Mouse (Mus musculus) testis, adult 2 months (tissue): Measurements from ENCODE around the gene Mical3. TPM values are rescaled to one million over a fixed set of nuclear protein-coding genes. Genes with fewer than 3 reads are reported as not detected.
"Not testable (repeated sequence)": the region's sequence is repeated elsewhere in the genome, so short reads cannot be mapped to it uniquely, and the experiment has no call there.

ENCODE experiments used
- H3K27ac ChIP-seq: fragments of 200-500 bp; 2 replicates; pipeline ENCODE4 v1.5.1; 2012; ENCODE audit warnings: low read depth, low read length; ENCODE audit not compliant: control insufficient read depth, insufficient read depth
- H3K27me3 ChIP-seq: fragments of 200-500 bp; 2 replicates; pipeline ENCODE4 v1.6.1; 2012; ENCODE audit warnings: mild to moderate bottlenecking, low read length, moderate library complexity; ENCODE audit not compliant: control insufficient read depth, insufficient read depth
- H3K36me3 ChIP-seq: fragments of 200-500 bp; 2 replicates; pipeline ENCODE4 v1.6.1; 2012; ENCODE audit warnings: mild to moderate bottlenecking, low read length; ENCODE audit not compliant: control insufficient read depth, insufficient read depth
- H3K4me1 ChIP-seq: fragments of 200-500 bp; 2 replicates; pipeline ENCODE4 v1.6.1; 2012; ENCODE audit warnings: low read length; ENCODE audit not compliant: control insufficient read depth, insufficient read depth
- H3K4me3 ChIP-seq: fragments of 200-500 bp; 2 replicates; pipeline ENCODE4 v1.5.1; 2012; ENCODE audit warnings: low read depth, mild to moderate bottlenecking, low read length, moderate library complexity, mixed read lengths; ENCODE audit not compliant: control insufficient read depth
- CTCF ChIP-seq: fragments of 200-500 bp; IDR thresholded peaks from 2 replicates; pipeline ENCODE4 v1.5.1; 2012; ENCODE audit warnings: low read depth, mild to moderate bottlenecking, inconsistent platforms, low read length, moderate library complexity; ENCODE audit not compliant: control insufficient read depth, insufficient read depth, insufficient replicate concordance
- POLR2A ChIP-seq: fragments of 200-500 bp; IDR thresholded peaks from 2 replicates; pipeline ENCODE4 v1.6.1; 2012; ENCODE audit warnings: low read depth, mild to moderate bottlenecking, inconsistent platforms, low read length, moderate library complexity; ENCODE audit not compliant: control insufficient read depth
- polyA plus RNA-seq: library from polyadenylated mRNA; depleted of rRNA; stranded (reverse); fragments of >200 nt; gene quantifications from 2 replicates; pipeline ENCODE4 v1.2.3, GENCODE M21; 2012

Mical3 gene
- polyA plus RNA-seq, 1 experiment, result 199 TPM

DNA sequence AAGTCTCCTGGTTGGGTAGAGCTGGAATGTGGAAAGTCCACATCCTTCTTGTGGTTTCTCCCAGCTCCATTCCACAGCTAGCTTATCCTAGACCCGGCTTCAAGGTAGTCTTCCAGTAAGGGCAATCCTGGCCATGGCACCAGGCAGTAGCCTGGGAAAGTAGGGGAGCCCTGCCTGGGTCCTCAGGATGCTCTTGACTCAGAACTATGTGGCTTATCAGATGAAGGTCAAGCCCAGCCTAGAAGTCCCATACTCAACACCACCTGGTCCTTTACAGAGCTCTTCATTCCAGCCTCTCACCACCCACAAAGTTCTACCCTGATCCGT, 215.2 kb downstream of the Mical3 start:
- H3K4me1 ChIP-seq, result peaks cover 16% of the 10 kb centered on the region

DNA sequence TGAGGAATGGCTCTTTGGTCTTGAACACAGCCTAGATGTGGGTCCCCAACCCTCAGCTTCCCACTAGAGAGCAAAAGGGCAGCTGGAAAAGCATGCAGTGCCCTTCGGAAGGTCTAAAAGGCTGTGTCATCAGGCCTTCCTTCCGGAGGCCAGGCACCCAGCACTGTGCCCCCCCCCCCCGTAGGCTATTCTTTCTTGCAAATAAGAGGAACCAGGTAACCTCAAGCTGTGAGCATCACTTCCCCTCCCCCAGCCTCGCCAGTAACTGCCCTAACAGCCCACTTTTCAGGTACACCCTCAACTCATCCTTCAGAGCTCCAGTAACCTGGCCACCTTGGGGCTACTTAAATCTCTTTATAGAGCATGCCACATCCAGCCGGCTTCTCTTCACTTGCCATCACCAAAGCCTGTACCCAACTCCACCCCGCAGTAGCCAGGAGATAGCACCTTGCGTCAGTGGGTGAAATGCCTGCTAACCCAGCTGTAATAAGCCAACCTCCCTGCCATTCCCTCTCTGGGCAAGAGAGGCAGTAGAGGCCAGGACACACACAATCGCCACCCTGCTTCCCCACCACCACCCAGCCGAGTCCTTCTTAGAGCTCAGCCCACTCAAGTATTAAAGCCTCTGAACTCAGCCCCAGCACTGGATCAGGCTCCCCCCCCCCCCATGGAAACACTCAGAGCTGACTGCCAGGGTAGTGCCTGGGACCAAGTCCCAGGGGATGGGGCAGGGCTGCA, 215.7 kb downstream of the Mical3 start:
- Histone ChIP-seq H3K4me1 (peaks cover 16% of the 10 kb centered on the region), H3K27me3 (no peaks in the 10 kb centered on the region), H3K36me3 (no peaks in the 10 kb centered on the region), H3K4me3 (no peak overlapping the region), H3K27ac (no peak overlapping the region)
- TF ChIP-seq CTCF (no peak; the same call in 1 of the 2 replicates), POLR2A (no peak)

More for the DNA sequence above, 215.2 kb downstream of the Mical3 start:
- TF ChIP-seq POLR2A, result no peak
- no peak for TF ChIP-seq CTCF
- no peaks in the 10 kb centered on the region for H3K36me3 ChIP-seq
- H3K27ac ChIP-seq, result no peak overlapping the region
- no peak overlapping the region for H3K4me3 ChIP-seq
- H3K27me3 ChIP-seq, result no peaks in the 10 kb centered on the region

DNA sequence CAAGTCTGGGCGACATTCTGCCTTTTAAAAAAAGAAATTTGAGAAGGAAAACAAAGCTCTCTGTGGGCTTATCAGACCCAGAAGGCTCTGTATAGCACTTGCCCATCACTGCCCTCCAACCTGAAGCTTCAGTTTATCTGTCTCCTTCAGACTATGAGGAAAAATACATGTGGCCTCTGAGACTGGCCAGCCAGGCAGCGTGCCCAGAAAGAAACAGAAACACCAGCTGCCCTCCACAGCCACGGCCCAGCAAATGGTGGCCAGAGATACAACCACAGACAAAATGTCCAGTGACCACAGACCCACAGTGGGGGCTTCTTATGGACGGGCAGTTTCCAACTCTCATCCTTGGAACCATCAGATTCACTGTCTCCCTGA, 216.3 kb downstream of the Mical3 start:
- Histone ChIP-seq H3K27ac (no peak overlapping the region), H3K36me3 (no peaks in the 10 kb centered on the region), H3K4me1 (peaks cover 16% of the 10 kb centered on the region), H3K4me3 (no peak overlapping the region), H3K27me3 (no peaks in the 10 kb centered on the region)
- no peak for TF ChIP-seq POLR2A
- no peak for TF ChIP-seq CTCF

DNA sequence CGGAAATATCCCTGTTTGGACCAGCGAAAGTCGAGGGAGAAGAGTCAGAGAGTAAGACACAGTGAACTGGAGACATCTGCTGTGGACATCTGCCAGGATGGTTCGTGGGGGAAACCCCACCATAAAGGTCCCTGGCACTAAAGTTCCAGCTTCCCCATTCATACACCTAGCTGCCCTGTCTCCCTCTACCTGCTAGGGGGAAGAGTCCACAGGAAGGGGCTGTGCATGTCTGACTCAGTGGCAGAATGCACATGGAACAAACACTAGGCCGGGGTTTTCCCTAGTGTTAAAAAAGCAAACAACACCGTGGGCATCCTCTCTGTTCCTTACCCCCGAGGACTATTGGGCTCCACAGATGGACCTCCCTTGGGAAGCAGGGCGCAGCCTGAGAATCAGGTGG, 217.0 kb downstream of the Mical3 start:
- H3K27me3 ChIP-seq, result no peaks in the 10 kb centered on the region
- no peak overlapping the region for H3K4me3 ChIP-seq
- peaks cover 16% of the 10 kb centered on the region for H3K4me1 ChIP-seq
- no peak overlapping the region for H3K27ac ChIP-seq
- TF ChIP-seq CTCF (no peak), POLR2A (no peak)
- H3K36me3 ChIP-seq, result no peaks in the 10 kb centered on the region

DNA sequence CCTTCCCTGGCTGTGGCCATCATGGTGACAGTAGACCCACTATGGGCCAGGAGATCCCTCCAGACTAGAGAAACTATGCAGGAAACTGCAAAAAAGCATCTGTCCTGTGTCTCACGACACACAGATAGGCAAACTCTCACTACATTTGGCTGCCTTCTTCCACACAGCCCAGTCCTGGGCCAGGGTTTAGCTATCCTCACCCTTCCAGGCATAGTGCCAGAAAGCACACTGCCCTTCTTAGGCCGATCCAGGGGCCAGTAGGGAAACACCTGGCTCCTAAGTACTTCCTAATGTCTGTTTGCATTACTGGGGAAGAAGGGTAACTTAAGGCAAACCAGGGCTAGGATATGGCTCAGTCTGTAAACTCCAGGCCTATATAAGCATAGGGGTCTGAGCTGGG, 217.9 kb downstream of the Mical3 start:
- H3K27me3 ChIP-seq, result no peaks in the 10 kb centered on the region
- TF ChIP-seq CTCF (no peak), POLR2A (no peak)
- H3K4me3 ChIP-seq, result no peak overlapping the region
- no peaks in the 10 kb centered on the region for H3K36me3 ChIP-seq
- no peak overlapping the region for H3K27ac ChIP-seq
- H3K4me1 ChIP-seq, result peaks cover 16% of the 10 kb centered on the region

DNA sequence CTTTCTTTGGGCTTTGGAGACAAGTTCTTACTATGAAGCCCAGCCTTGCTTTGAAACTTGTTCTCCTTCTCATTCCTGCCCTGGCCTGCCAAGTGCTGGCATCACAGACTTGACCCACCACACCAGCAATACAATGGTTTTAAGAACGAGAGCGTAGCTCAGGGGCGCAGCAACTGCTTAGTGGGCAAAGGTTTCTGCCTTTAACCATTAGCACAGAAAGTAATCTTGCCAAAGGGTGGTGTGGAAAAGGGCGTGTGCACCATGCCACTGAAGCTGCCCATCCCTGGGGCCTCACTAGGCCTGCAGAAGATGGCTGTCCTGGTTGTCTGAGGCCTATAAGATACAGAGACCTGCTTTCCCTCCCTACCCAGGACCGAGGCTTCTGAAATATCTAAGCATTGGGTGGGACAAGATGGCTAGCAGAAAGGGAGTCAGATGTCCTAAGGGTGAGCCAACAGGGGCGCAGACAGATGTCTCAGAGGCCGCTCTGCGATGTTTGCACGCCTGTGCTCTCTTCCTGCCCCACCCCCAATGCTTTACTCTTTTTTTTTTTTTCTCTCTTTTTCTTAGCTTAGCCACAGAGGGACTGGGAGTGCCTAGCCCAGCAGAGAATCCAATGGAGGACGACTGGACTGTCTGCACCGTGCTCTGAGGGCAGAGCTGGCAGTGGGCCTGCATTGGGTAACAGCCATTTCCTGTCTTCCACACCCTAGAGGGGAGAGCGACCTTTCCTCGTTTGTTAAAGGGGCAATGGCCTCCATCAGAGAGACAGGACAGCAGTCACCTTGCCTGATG, 219.4 kb downstream of the Mical3 start:
- TF ChIP-seq CTCF (no peak), POLR2A (no peak)
- H3K4me3 ChIP-seq, result no peak overlapping the region
- H3K27ac ChIP-seq, result no peak overlapping the region
- no peaks in the 10 kb centered on the region for H3K27me3 ChIP-seq
- H3K4me1 ChIP-seq, result peaks cover 14% of the 10 kb centered on the region
- no peaks in the 10 kb centered on the region for H3K36me3 ChIP-seq

DNA sequence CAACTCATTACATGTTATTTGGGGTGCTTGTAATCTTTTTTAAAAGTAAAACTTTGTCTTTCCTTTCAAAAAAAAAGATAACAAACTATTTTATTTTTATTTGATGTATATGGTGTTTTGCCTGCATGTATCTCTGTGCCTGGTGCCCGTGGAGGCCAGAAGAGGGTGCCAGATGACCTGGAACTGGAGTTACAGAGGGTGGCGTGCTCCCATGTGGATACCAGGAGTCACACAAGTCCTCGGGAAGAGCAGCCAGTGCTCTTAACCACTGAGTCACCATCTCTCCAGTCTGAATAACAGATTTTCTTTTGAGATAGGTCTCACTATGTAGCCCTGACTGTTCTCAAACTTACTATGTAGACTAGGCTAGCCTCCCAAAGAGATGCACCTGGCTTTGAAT, 221.3 kb downstream of the Mical3 start:
- Histone ChIP-seq H3K27ac (no peak overlapping the region), H3K4me3 (no peak overlapping the region), H3K27me3 (no peaks in the 10 kb centered on the region), H3K4me1 (peaks cover under 1% of the 10 kb centered on the region), H3K36me3 (no peaks in the 10 kb centered on the region)
- TF ChIP-seq CTCF (no peak), POLR2A (no peak)

DNA sequence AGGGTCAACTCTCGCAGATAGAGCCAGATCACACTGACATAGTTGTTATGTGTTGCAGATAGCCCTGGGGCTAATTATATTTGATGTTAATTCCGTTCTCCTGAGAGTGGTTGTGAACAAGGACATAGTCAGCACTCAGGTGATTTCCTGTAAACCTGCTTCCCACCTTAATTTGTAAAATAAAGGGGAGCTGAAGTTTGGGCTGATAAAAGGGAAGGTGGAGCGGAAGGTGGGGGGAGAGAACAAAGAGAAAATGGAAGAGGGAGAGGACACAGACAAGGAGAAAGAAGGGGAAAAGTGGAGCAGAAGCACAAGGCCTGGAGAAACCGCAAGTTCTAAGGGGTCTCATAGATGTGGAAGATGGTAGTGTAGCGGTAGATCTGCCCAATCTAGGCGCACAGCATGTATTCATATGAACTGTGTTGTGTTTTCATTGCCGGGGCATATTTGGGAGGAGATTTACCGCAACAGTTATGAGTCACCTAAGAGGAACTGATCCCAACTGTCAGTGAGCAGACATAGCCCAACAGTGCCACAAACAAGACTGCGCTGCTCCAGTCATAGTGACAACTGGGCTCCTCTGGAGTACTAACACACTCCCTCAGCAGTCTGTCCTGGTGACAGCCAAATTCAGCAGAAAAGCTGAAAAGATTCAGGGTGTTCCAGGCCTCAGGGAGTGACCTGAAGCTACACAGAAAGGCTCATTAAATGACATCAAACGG, 222.8 kb downstream of the Mical3 start:
- not testable (repeated sequence) for H3K27ac ChIP-seq, H3K4me3 ChIP-seq, H3K27me3 ChIP-seq, H3K4me1 ChIP-seq, H3K36me3 ChIP-seq
